Mouse (Mus musculus) heart, adult 2 months (tissue): ENCODE data around the gene Plaur.

Source experiments
- CTCF ChIP-seq: fragments of 200-600 bp; IDR thresholded peaks from 2 replicates; pipeline ENCODE4 v1.8.1; 2022; ENCODE audit warnings: antibody characterized with exemption, mild to moderate bottlenecking, moderate library complexity
- EP300 ChIP-seq: fragments of 200-500 bp; IDR thresholded peaks from 2 replicates; pipeline ENCODE4 v1.6.1; 2011; ENCODE audit warnings: low read depth, low read length, control low read depth; ENCODE audit not compliant: insufficient read depth
- POLR2A ChIP-seq: fragments of 200-500 bp; IDR thresholded peaks from 2 replicates; pipeline ENCODE4 v1.6.1; 2011; ENCODE audit warnings: mild to moderate bottlenecking, low read depth, low read length, control low read depth; ENCODE audit not compliant: insufficient read depth

GRCm38 (mm10) chr7:24429413-24430112, 32.7 kb upstream of the Plaur start:
- TF ChIP-seq POLR2A (no peak), CTCF (no peak), EP300 (no peak)
